Mouse (Mus musculus): Measurements from ENCODE around the gene Gm3952.

Gm3952 gene

GRCm38 (mm10) chr8:128798594-128798993 is at the start of gene Gm3952:
TSS of gene Gm3952 (minus strand) at chr8:128798694.
- DNase-seq (ENCODE audit: inconsistent ontology term) = no peak

GRCm38 (mm10) chr8:128843749-128844148 is 45.3 kb upstream of the Gm3952 start:
- DNase-seq (ENCODE audit: inconsistent ontology term) = no peak

- no peak for DNase-seq (ENCODE audit: inconsistent ontology term)
Measured at GRCm38 (mm10) chr8:128812521-128812920, 14.0 kb upstream of the Gm3952 start.

GRCm38 (mm10) chr8:128735692-128736091 is 62.8 kb downstream of the Gm3952 start:
- DNase-seq (ENCODE audit: inconsistent ontology term) = no peak

GRCm38 (mm10) chr8:128734118-128734517 is 64.4 kb downstream of the Gm3952 start:
- DNase-seq (ENCODE audit: inconsistent ontology term) = no peak

- DNase-seq (ENCODE audit: inconsistent ontology term) = no peak
Measured at GRCm38 (mm10) chr8:128732254-128732653, 66.2 kb downstream of the Gm3952 start.

- no peak for DNase-seq (ENCODE audit: inconsistent ontology term)
Measured at GRCm38 (mm10) chr8:128727213-128727612, 71.3 kb downstream of the Gm3952 start.

GRCm38 (mm10) chr8:128724819-128725218 is 73.7 kb downstream of the Gm3952 start:
- peak; percentile 51 for DNase-seq (ENCODE audit: inconsistent ontology term)

GRCm38 (mm10) chr8:128716184-128716583 is 82.3 kb downstream of the Gm3952 start:
- no peak for DNase-seq (ENCODE audit: inconsistent ontology term)

- peak; percentile 57 for DNase-seq (ENCODE audit: inconsistent ontology term)
Measured at GRCm38 (mm10) chr8:128709261-128709660, 89.2 kb downstream of the Gm3952 start.

GRCm38 (mm10) chr8:128704836-128705235 is 93.7 kb downstream of the Gm3952 start:
- DNase-seq (ENCODE audit: inconsistent ontology term) = no peak

- peak; percentile 54 for DNase-seq (ENCODE audit: inconsistent ontology term)
Measured at GRCm38 (mm10) chr8:128704376-128704775, 94.1 kb downstream of the Gm3952 start.

GRCm38 (mm10) chr8:128697945-128698344 is 100.5 kb downstream of the Gm3952 start:
- DNase-seq (ENCODE audit: inconsistent ontology term) = no peak

- no peak for DNase-seq (ENCODE audit: inconsistent ontology term)
Measured at GRCm38 (mm10) chr8:128696701-128697397, 101.6 kb downstream of the Gm3952 start.

All from Muller cell, postnatal 12 days (primary cell).